Mouse (Mus musculus): Measurements from ENCODE around the gene Fam171a2. TPM values are rescaled to one million over a fixed set of nuclear protein-coding genes. Genes with fewer than 3 reads are reported as not detected.
"Not testable (repeated sequence)": the region's sequence is repeated elsewhere in the genome, so short reads cannot be mapped to it uniquely, and the experiment has no call there.

Gene Fam171a2
- total RNA-seq, 2 experiments from 2014 or later, result 10.5 to 11.4 TPM

DNA sequence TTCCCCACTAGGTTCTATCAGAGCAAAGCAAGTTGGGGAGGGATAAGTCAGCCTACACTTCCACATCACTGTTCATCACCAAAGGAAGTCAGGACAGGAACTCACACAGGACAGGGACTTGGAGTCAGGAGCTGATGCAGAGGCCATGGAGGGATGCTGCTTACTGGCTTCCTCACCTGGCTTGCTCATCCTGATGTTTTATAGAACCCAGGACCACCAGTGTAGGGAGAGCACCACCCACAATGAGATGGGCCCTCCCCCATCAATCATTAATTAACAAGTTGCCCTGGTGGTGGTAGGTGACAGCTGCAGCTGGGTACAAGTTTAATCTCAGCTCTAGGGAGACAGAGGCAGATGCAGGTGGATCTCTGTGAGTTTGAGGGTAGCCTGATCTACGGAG is 30.3 kb downstream of the Fam171a2 start:
- no peak for DNase-seq
- intact Hi-C loops (cut with DNase I), result no loop called here

DNA sequence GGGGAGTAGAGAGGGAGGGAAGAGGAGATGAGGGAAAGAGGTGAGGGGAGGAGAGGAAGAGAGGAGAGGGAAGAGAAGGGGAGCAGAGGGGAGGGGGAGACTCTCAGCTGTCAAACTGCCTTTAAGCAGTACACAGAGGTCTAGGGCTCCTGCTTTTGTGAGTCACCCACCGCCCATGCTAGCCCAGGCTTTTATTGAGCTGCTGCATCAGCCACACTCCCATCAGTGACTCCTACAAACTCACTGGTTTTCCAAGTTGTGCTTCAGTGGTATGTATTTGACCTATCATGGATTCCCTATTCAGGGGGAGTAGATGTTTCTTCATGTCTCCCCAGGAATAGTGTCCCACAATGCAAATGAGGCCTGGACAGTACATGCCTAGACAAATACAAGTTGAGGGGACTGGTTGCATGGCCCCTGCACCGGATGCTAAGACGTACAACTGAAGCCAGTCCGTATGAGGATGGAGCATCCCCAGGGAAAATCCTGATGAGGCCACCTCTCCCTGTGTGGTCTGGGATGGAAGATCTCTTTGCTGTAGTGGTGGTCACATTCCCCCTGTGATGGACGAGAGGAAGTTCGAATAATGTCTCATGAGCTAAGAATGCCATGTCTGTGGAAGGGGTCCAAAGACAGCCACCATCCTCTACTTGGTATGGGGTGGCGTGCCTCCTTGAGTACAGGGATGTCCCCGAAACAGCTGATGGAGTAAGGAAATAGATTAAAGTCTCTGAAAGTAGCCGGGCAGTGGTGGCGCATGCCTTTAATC is 32.3 kb downstream of the Fam171a2 start:
- intact Hi-C loops (cut with DNase I), result no loop called here
- DNase-seq, result no peak

DNA sequence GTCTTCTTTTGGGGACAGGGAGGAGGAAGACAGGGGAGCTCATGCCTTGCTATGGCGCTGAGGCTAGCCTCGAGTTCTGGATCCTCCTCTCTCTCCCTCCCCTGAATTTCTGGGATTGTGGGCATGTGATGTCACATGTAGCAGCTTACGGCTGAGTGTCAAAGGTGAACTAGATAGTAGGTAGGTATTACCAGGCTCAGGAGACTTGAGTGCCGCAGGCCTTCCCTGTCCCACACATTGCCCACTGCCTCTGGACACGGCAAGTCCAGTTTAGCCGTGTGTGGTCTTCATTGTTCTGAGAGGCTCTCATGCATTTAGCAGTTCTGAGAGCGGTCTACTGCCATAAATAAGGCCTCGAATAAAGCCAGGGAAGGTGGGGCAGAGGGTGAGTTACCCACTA is 34.4 kb downstream of the Fam171a2 start:
- no peak for DNase-seq
- intact Hi-C loops (cut with DNase I), result no loop called here

DNA sequence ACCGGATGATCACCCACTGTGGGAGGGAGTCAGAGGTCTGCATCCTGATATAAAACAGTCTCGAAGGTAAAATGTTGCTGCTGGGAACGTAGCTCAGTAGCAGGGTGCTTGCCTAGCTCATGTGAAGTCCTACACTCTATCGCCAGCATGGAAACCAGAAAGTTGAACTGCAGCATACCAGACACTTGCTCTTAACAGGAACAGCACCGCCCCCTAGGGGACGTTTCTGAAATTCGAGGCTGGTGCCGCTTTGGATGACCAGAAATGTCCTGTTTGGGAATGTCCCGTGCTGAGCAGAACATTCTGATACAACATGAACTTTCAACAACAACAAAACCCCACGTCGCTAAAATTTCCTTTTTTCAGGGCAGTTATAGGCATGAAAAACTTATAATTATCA is 35.8 kb downstream of the Fam171a2 start:
- intact Hi-C loops (cut with DNase I), result loop anchor here (2.0 kb wide), 2 partner anchors 19 to 103 kb away; partner anchors contain the start of gene Grn
- DNase-seq, result peak; percentile 93 to 96

DNA sequence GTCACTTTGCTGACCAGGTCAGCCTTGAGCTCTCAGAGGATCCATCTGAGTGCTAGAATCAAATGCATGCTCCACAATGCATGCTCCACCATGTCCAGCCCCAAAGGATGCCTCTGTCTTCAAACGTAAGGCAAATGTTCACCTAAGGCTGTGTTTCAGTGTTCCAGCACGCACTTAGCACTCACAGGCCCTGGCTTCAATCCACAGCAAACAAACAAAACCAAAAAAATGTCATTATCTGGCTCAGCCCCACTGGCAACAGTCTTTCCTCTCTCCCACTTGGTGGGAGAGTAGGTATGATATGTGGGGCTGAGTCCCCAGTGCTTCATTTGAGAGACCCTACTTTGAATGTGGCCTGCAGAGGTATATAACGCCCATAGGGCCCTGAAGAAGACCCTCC is 36.4 kb downstream of the Fam171a2 start:
- intact Hi-C loops (cut with DNase I), result loop anchor here (2.0 kb wide), 2 partner anchors 20 to 102 kb away; partner anchors contain the start of gene Grn
- no peak for DNase-seq

DNA sequence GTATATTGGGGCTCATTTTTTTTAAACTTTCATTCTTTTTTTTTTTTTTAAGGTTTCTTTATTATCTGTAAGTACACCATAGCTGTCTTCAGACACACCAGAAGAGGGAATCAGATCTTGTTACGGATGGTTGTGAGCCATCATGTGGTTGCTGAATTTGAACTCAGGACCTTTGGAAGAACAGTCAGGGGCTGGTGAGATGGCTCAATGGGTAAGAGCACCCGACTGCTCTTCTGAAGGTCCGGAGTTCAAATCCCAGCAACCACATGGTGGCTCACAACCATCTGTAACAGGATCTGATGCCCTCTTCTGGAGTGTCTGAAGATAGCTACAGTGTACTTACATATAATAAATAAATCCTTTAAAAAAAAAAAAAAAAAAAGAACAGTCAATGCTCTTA is 37.1 kb downstream of the Fam171a2 start:
- not testable (repeated sequence) for DNase-seq
- intact Hi-C loops (cut with DNase I), result loop anchor here (2.0 kb wide), 2 partner anchors 20 to 102 kb away; partner anchors contain the start of gene Grn

DNA sequence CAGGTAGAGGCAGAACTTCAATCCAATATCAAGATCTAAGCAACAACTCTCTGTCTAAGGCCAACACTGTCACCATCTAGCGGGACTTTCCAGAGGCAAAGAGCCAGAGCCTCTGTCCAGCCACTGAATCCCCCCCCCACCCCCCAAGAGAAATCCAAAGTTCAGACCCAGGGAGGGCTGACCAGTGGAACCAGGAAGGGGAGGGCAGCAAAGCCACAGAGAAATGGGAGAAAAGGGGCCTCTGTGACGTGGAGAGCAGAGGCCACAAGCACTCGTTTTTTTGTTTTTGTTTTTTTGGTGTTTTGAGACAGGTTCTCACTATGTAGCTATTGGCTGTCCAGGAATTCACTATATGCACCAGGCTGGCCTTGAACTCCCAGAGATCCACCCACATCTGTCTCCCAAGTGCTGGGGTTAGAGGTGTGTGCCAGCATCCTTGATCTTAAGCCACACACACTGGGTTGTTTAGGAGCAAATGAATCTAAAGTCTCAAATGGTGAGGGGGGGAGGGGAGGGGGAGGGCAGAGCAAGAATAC is 37.6 kb downstream of the Fam171a2 start:
- no peak for DNase-seq

DNA sequence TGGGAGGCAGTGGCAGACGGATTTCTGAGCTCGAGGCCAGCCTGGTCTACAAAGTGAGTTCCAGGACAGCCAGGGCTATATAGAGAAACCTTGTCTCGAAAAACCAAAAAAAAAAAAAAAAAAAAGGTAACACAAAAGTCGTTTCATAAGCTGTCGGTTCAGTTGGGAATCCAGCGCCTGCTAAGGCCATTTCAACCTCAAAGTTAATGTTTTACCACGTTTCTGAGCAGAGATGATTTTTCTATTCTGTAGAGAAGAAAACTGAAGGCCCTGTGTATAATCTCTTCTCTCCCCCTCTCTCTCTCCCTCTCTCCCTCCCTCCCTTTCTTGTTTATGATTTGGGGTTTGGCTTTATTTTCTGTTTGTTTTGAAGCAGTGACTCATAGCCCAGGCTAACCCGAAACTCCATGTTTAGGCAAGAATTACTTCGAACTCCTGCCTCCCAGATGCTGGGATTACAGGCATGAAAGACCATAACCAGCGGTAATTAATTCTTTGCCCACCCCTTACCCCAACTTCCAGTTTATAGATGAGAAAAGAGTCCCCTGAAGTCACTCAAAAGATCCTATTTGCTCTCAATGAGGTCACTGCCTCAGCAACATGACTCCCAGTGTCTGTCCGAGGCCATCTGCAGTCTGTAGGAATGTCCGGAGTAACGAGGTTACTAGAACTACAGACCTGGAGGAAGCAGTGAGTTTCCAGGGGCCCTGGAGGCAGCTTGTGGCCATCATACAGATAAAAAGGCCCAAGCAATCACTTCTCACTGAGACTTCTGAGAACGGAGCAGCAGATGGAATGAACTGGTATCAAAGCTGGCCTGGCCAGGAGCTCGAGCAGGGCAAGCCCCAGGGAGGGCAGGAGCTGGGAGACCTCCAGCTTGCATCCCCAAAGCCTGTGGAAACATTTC is 38.3 kb downstream of the Fam171a2 start:
- DNase-seq, result no peak
- intact Hi-C loops (cut with DNase I), result loop anchor here (2.0 kb wide), 1 partner anchor 112 kb away; the partner anchor contains the start of gene Atxn7l3

More for the DNA sequence above, 37.6 kb downstream of the Fam171a2 start:
- intact Hi-C loops (cut with DNase I), result loop anchor here (2.0 kb wide), 3 partner anchors 21 to 113 kb away; partner anchors contain the start of genes Atxn7l3 and Grn

DNA sequence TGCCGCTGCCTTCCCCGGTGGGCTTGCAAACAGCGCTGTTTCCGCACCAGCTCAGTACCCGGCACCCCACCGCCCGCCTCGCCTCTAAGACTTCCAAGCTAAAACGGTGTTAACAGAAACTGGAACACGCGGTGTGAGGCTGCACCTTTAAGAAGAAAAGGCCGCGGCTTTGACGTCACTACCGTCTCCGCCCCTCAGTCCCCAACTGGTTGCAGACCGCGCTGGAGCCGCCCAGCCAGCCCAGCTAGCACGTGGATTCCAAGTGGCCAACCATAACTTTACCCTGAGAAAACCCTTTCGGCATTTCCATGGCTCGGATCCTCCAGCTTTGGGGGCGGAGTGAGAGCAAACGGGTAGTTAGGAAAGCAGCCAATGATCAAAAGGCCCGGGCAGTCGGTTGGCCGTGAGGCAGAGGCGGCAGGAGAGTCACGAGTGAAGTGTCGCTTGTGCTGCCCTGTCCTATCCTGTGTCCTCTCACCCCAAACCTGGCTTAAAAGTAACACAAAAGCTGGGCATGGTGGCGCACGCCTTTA is 39.1 kb downstream of the Fam171a2 start:
- intact Hi-C loops (cut with DNase I), result loop anchor here (2.0 kb wide), 1 partner anchor 112 kb away; the partner anchor contains the start of gene Atxn7l3
- DNase-seq, result peak; percentile 94 to 96

DNA sequence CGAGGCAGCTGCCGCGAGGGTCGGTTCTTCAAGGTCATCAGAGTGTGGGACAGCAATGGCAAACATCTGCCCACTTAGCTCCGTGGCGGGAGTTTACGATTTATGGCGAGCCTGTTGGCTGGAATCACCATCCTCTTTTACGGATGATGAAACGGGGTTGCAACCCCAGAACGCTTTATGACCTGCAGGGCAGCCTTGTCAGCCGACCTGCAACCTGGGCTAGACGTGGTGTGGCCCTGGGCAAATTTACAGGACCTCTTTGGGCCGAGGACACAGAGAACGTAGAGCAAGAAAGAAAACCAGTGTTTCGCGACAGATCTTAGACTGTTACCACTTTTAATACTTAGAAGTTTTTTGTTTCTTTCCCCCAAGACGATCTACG is 39.7 kb downstream of the Fam171a2 start, which contains the start of gene Slc25a39:
Gene Slc25a39, minus strand, starts transcription at position 113 of the 382 bp plus-strand sequence.
- intact Hi-C loops (cut with DNase I), result loop anchor here (1.0 to 2.0 kb wide), 2 partner anchors 88 to 111 kb away; partner anchors contain the start of gene Atxn7l3
- no peak for DNase-seq

DNA sequence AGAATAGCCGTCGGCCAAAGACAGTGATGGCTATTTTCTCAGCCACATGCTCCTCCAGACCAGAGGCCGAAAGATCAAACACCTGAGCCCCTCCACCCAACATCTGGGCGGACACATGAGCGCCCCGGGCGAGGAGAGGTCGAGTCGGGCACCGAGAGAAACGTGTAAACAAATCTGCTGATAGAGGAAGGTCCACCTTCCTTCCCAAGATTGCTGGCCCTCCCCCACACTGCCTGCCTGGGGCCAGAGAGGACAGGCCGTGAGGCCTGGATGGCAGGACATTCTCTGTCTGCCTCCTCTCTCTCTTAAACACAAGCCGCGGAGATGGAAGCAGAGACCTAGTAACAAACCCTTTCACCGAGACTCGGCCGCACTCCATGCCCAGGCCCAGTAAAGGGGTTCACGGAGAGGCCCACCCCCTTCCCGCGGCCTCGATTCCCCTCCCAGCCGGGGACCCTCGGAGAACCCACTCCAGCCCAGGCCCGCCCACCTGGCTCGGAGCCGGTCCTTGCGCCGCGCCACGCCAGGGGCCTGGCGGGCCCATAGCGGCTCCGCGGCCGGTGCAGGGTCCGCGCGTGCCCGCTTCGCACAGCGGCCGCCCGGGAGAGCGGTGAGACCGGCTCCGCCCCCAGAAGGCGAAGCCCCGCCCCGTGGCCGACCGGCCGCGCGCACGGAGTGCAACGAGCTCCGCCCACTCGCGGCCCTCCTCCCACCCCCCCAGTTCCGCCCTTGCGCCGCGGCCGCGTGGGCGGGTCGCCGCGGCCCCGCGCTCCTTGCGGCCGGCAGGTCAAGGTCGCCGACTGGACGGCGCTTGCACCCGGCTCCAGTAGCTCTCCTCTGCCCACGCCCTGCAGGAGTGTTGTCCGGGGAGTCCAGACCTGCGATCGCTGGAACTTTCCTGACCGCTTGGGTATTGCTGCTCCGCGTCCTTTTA is 40.3 kb downstream of the Fam171a2 start:
- DNase-seq, result peak; percentile 98
- intact Hi-C loops (cut with DNase I), result loop anchor here (1.0 kb wide), 1 partner anchor 87 kb away; no protein-coding TSS in a partner anchor

DNA sequence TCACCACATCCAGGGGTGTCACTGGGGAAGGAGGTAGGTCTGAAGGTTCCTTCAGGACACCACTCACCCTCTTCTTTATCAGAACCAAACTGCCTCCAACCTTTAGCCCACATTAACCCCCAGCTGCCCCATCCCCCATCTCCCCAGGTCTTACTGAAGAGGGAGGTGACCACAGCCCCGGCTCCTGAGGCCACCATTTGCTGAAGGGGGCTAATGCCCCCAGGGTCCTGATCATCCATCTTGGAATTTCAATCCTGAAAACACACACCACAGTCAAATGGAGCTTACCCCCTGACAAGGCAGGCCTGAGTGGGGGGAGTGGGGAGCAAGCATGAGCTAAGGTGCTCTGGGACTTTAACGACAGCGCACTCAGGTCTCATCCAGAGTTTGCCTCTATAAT is 41.1 kb downstream of the Fam171a2 start:
- DNase-seq, result peak in 1 of 2 experiments; percentile 6
- intact Hi-C loops (cut with DNase I), result no loop called here

DNA sequence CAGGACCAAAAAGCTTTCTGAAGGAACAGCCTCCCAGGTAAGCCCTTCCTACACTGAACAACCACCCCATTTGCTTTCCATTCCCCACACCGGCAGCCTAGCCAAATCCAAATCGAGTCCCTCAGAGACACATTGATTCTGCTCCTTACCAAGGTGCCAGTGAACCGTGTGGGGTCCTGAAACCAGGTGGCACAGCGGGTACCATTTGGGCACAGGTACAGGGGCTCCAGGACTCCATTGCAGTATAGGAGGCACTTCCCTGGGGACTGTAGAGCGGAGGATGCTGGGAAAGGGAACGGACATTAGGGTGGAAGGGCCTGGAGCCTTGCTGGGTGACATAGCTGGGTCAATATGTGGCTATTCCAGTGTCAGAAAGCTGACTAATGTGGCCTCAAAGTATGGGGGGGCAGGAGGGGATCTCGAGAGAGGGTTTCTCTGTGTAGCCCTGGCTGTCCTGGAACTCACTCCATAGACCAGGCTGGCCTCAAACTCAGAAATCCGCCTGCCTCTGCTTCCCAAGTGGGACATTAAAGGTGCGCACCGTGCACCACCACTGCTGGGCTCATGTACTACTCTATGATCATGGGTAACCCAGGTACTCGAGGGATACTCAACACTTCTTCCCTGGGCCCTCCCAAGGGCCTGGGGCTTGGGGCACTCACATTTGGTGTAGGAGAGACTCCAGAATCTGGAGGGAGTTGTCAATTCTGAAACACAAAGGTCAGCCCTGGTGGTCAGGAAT is 41.8 kb downstream of the Fam171a2 start:
- no peak for DNase-seq
- intact Hi-C loops (cut with DNase I), result no loop called here

DNA sequence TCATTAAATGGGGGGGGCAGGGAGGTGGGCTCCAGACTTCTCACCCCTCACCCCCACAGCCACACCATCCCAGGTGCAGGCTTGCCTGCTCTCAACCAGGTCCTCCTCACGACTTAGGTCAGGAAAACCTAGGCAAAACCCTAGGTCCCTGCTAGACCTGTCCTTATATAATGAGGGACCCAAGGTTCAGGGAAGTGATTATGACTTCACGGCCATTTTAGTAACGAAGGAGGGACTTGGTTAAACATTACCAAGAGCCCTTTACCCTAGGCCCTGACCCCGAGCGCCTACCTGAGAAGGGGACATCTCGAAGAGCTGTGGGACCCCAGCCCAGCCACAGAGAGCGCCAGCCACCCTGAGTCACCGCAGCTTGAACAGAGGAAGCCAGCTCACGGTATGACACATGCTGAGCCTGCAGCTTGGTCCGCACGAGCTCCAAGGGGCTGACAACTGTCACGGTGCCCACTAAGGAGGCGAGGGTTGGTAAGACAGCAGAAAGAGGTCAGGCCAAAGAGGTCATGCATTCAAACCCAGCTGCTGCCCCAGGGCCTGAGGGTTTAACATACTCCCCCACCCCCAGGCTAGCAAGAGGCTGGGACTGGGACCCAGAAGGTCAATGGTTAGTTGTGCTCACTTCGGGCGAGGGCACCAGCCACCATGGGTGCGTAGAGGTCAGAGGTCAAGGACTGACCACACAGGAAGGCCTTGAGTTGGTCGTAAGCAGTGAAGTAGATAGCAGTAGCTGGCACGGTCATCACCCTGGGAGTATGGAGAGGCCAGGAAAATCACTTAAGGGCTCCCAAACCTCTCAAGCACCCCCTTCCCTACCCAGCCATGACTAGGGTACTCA is 43.1 kb downstream of the Fam171a2 start:
- intact Hi-C loops (cut with DNase I), result no loop called here
- DNase-seq, result no peak

DNA sequence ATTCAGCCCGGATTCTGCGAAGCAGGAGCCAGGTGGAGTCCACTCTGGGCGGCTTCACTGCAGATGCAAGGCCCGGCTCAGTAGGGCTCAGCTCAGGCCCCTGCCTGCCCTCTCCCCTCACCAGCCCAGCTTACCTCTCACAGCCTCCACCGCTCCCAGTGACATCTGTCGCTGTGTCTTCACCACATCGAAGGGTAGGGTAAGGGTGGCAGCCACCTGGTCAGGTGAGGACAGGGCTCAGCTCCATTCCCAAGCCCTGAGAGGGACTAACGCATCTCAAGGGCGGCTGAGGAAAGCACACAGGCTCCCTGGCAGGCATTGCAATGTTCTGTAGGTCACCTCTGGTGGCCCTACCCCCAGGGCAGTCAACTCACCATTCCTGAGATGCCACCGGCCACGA is 43.8 kb downstream of the Fam171a2 start:
- intact Hi-C loops (cut with DNase I), result no loop called here
- no peak for DNase-seq

DNA sequence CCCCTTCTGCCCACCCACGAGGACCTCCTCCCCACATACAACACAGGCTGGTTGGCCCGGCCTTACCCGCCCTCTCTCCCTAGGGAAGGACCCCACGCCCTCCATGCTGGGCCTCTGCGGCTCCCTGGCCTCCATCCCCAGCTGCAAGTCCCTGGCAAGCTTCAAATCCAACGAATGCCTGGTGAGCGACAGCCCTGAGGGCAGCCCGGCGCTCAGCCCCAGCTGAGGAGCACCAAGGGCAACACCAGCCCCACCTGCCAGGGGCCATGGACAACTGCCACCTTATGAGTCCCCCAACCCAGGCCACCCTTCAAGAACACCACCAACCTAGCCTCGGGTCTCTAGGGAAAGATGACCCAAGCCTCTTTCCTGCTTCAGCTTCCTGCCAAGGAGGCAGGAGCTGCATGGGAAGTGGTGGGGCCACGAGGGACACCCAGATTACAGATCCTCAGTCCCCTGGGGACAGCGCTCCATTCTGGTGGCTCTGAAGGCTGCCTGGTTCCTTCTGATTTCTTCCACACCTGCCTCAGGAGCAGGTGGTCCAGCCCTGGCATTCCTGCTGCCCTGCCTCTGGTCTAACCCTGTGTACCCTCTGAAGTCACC is 45.5 kb downstream of the Fam171a2 start:
- DNase-seq, result no peak
- intact Hi-C loops (cut with DNase I), result no loop called here

DNA sequence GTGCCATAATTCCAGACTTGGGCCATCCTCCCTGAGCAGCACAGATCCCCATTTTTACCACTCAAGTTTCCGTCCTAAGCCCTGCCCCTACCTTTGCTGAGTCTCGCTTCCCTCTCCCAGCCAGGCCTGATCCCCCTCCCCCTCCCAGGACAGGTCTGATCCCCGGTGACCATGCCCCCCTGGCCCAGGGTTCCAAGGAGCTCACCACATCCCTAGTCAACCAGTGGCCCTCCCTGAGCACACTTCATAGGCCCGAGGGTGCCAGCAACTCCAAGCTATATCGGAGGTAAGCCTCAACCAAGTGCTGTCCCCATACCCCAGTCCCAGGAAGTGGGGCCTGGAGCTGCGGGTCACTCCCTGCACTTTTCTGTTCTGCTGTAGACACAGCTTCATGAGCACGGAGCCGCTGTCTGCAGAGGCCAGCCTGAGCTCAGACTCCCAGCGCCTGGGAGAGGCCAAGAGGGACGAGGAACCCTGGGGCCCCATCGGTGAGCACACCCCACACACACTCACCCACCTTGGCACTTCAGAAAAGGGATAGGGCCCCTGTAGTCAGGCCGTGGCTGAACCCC is 46.9 kb downstream of the Fam171a2 start:
- DNase-seq, result peak in 1 of 2 experiments; percentile 2
- intact Hi-C loops (cut with DNase I), result no loop called here

All from heart, postnatal 14 days (tissue).